Mouse (Mus musculus): ENCODE measurements around the gene Fbln2. TPM values are rescaled to one million over a fixed set of nuclear protein-coding genes. Genes with fewer than 3 reads are reported as not detected.

Fbln2 gene
- polyA plus RNA-seq, 1 experiment, result 16.4 TPM

GRCm38 (mm10) chr6:91259440-91260120 lies 47.3 kb downstream of the Fbln2 start:
- no peak for TF ChIP-seq POLR2A (IDR thresholded peaks at IDR 0.05; ENCODE audit: borderline replicate concordance, control insufficient read depth, low read depth, low read length)
- TF ChIP-seq CTCF (IDR thresholded peaks at IDR 0.05; ENCODE audit: control insufficient read depth, insufficient read depth, low read length), result no peak
- WGBS, result 60% methylated on average over 16 of the region's 16 CpGs
- Histone ChIP-seq H3K27ac (ENCODE audit: control insufficient read depth, insufficient read depth, low read depth, low read length, poor library complexity) (no peak overlapping the region), H3K4me1 (ENCODE audit: control insufficient read depth, insufficient read depth, low read length) (no peaks in the 10 kb centered on the region), H3K4me3 (replicated peaks; ENCODE audit: control insufficient read depth, low read depth, low read length) (no peak overlapping the region)

- TF ChIP-seq POLR2A (IDR thresholded peaks at IDR 0.05; ENCODE audit: borderline replicate concordance, control insufficient read depth, low read depth, low read length), result no peak
- no peak for TF ChIP-seq CTCF (IDR thresholded peaks at IDR 0.05; ENCODE audit: control insufficient read depth, insufficient read depth, low read length)
- 71% methylated on average over 8 of the region's 8 CpGs for WGBS
- Histone ChIP-seq H3K27ac (ENCODE audit: control insufficient read depth, insufficient read depth, low read depth, low read length, poor library complexity) (no peak overlapping the region), H3K4me3 (replicated peaks; ENCODE audit: control insufficient read depth, low read depth, low read length) (no peak overlapping the region), H3K4me1 (ENCODE audit: control insufficient read depth, insufficient read depth, low read length) (no peaks in the 10 kb centered on the region)
Measured at GRCm38 (mm10) chr6:91260347-91260986, 48.2 kb downstream of the Fbln2 start.

- TF ChIP-seq POLR2A (IDR thresholded peaks at IDR 0.05; ENCODE audit: borderline replicate concordance, control insufficient read depth, low read depth, low read length), result no peak
- no peak for TF ChIP-seq CTCF (IDR thresholded peaks at IDR 0.05; ENCODE audit: control insufficient read depth, insufficient read depth, low read length)
- Histone ChIP-seq H3K4me1 (ENCODE audit: control insufficient read depth, insufficient read depth, low read length) (no peaks in the 10 kb centered on the region), H3K4me3 (replicated peaks; ENCODE audit: control insufficient read depth, low read depth, low read length) (no peak overlapping the region), H3K27ac (ENCODE audit: control insufficient read depth, insufficient read depth, low read depth, low read length, poor library complexity) (no peak overlapping the region)
- 68% methylated on average over 3 of the region's 3 CpGs for WGBS
Measured at GRCm38 (mm10) chr6:91260987-91261367, 48.7 kb downstream of the Fbln2 start.

- 77% methylated on average over 12 of the region's 12 CpGs for WGBS
- Histone ChIP-seq H3K27ac (ENCODE audit: control insufficient read depth, insufficient read depth, low read depth, low read length, poor library complexity) (no peak overlapping the region), H3K4me3 (replicated peaks; ENCODE audit: control insufficient read depth, low read depth, low read length) (no peak overlapping the region), H3K4me1 (ENCODE audit: control insufficient read depth, insufficient read depth, low read length) (no peaks in the 10 kb centered on the region)
- TF ChIP-seq POLR2A (IDR thresholded peaks at IDR 0.05; ENCODE audit: borderline replicate concordance, control insufficient read depth, low read depth, low read length), result no peak
- TF ChIP-seq CTCF (IDR thresholded peaks at IDR 0.05; ENCODE audit: control insufficient read depth, insufficient read depth, low read length), result no peak
Measured at GRCm38 (mm10) chr6:91265616-91266015, 53.4 kb downstream of the Fbln2 start.

GRCm38 (mm10) chr6:91266647-91267046 lies 54.4 kb downstream of the Fbln2 start:
- no peaks in the 10 kb centered on the region for H3K4me1 ChIP-seq (ENCODE audit: control insufficient read depth, insufficient read depth, low read length)
- no peak overlapping the region for H3K27ac ChIP-seq (ENCODE audit: control insufficient read depth, insufficient read depth, low read depth, low read length, poor library complexity)
- H3K4me3 ChIP-seq (replicated peaks; ENCODE audit: control insufficient read depth, low read depth, low read length), result no peak overlapping the region
- TF ChIP-seq POLR2A (IDR thresholded peaks at IDR 0.05; ENCODE audit: borderline replicate concordance, control insufficient read depth, low read depth, low read length) (no peak), CTCF (IDR thresholded peaks at IDR 0.05; ENCODE audit: control insufficient read depth, insufficient read depth, low read length) (no peak)
- WGBS, result 32% methylated on average over 1 of the region's 1 CpGs

GRCm38 (mm10) chr6:91268318-91268717 lies 56.1 kb downstream of the Fbln2 start:
- 47% methylated on average over 9 of the region's 9 CpGs for WGBS
- TF ChIP-seq CTCF (IDR thresholded peaks at IDR 0.05; ENCODE audit: control insufficient read depth, insufficient read depth, low read length), result no peak
- no peak for TF ChIP-seq POLR2A (IDR thresholded peaks at IDR 0.05; ENCODE audit: borderline replicate concordance, control insufficient read depth, low read depth, low read length)
- Histone ChIP-seq H3K27ac (ENCODE audit: control insufficient read depth, insufficient read depth, low read depth, low read length, poor library complexity) (no peak overlapping the region), H3K4me1 (ENCODE audit: control insufficient read depth, insufficient read depth, low read length) (no peaks in the 10 kb centered on the region), H3K4me3 (replicated peaks; ENCODE audit: control insufficient read depth, low read depth, low read length) (no peak overlapping the region)

- no peak overlapping the region for H3K27ac ChIP-seq (ENCODE audit: control insufficient read depth, insufficient read depth, low read depth, low read length, poor library complexity)
- H3K4me3 ChIP-seq (replicated peaks; ENCODE audit: control insufficient read depth, low read depth, low read length), result no peak overlapping the region
- H3K4me1 ChIP-seq (ENCODE audit: control insufficient read depth, insufficient read depth, low read length), result no peaks in the 10 kb centered on the region
- WGBS, result 3% methylated on average over 7 of the region's 7 CpGs
- TF ChIP-seq CTCF (IDR thresholded peaks at IDR 0.05; ENCODE audit: control insufficient read depth, insufficient read depth, low read length) (peak; percentile 83), POLR2A (IDR thresholded peaks at IDR 0.05; ENCODE audit: borderline replicate concordance, control insufficient read depth, low read depth, low read length) (no peak)
Measured at GRCm38 (mm10) chr6:91277549-91277948, 65.3 kb downstream of the Fbln2 start.

GRCm38 (mm10) chr6:91278302-91278701 lies 66.0 kb downstream of the Fbln2 start:
- H3K27ac ChIP-seq (ENCODE audit: control insufficient read depth, insufficient read depth, low read depth, low read length, poor library complexity), result no peak overlapping the region
- TF ChIP-seq CTCF (IDR thresholded peaks at IDR 0.05; ENCODE audit: control insufficient read depth, insufficient read depth, low read length) (no peak), POLR2A (IDR thresholded peaks at IDR 0.05; ENCODE audit: borderline replicate concordance, control insufficient read depth, low read depth, low read length) (no peak)
- H3K4me3 ChIP-seq (replicated peaks; ENCODE audit: control insufficient read depth, low read depth, low read length), result no peak overlapping the region
- WGBS, result 68% methylated on average over 1 of the region's 1 CpGs
- H3K4me1 ChIP-seq (ENCODE audit: control insufficient read depth, insufficient read depth, low read length), result no peaks in the 10 kb centered on the region

Data from bone marrow, adult 2 months (tissue).